Mouse (Mus musculus): ENCODE measurements around the gene Mgll. TPM values are rescaled to one million over a fixed set of nuclear protein-coding genes. Genes with fewer than 3 reads are reported as not detected.
A peak's percentile ranks its signal among the peaks of the same experiment; 100 is the strongest.

Mgll gene
- total RNA-seq, 2 experiments from 2014 or later: 197 to 247 TPM

DNA sequence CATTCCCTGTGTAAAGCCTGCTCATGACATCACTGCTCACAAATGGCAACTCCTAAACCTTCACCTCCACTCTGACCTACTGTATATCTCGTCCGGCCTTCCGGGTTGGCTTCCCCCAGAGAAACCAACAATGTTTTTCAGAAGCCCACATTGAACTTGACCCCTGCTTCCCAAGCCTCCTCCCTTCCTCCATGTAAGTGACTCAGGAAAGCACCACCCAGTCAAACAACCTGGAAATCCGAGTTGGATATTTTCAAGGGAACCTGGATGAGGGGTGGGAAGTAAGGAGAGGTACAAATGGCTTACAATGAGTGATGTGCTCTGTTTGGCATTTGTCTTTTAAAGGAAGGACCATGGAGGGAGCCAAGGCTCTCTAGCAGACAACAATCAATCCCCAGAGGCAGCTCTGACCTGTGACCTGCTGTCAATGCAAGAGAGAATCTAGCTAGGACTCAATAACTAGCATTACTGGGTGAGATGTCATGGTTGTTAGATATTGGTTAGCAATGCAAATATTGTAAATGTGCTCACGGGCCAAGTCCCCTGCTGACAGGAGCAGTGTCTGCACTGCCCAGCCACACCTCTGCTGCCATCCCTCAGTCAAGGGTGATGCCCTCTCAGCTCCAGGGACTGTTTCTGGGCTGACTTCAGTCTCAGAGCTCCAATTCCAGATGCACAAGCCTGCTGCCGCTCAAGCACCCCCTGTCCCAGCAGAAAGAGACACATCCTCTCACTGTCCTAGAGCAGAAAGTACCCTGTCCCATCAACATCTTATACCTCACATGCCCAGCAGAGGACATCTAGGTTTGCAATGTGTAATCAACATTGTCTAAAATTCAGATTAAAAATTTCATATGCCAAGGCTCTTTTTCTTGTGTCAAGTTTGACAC, 6.8 kb upstream of the Mgll start:
- no peak for DNase-seq (ENCODE audit: low spot score in 2 of 2)

- no peak for DNase-seq (ENCODE audit: low spot score in 2 of 2)
Observed at GRCm38 (mm10) chr6:88718033-88718725, 6.0 kb upstream of the Mgll start.

DNA sequence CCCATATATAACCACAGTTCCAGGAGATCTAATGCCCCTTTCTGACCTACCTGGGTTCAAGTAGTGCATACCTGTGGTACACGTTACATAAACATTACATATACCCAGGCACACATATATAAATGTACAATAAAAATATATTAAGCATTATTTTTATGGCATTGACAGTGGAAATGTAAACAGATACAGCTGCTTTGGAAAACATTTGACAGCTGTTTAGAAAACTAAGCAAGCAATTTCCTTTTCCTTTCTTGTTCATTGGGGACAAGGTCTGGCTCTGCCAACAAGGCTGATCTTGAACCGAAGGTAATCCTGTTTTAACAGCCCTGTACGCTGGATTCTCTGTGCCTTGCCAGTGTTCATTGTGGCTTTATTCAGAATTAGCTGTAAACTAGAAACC, 3.2 kb upstream of the Mgll start:
- DNase-seq (ENCODE audit: low spot score in 2 of 2): no peak

GRCm38 (mm10) chr6:88722906-88723305, 1.3 kb upstream of the Mgll start:
- DNase-seq (ENCODE audit: low spot score in 2 of 2): no peak

DNA sequence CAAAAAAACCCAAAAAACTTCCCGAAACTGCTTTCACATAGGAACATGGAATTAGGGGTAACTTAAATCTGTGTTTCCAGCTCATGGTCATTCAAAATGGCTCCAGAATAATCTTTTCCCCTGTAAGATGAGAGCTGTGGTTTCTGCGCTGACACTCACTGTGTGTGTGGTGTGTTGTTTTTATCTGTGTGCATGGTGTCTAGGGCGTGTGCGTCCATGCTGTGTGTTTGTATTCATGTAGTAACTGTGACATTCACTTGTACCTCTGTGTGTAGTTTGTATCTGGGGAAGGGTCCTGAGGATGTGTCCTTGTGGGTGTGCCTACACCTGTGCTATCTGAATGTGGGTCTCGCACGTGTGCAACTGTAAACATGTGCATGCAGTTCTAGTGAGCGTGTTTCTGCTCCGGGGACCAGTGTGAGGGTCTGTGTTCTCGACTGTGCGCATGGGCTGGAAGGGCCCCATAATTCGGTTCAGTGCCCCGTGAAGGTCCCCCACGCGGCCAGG, 353 bp upstream of the Mgll start:
- DNase-seq (ENCODE audit: low spot score in 2 of 2): no peak

DNA sequence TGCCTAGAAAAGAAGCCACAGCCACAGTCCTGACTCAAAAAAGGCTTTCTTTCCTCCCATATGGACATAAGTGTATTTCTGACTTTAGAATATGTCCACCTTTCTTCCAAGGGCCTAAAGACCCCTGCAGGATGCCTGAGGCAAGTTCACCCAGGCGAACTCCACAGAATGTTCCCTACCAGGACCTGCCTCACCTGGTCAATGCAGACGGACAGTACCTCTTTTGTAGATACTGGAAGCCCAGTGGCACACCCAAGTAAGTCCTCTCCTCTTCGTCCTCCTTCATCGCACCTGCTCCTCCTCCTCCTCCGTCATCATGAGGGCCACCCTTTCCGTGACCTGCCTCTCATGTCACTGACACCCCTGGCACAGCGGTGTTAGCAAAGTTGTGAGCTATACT, 1.4 kb downstream of the Mgll start:
- no peak for DNase-seq (ENCODE audit: low spot score in 2 of 2)

DNA sequence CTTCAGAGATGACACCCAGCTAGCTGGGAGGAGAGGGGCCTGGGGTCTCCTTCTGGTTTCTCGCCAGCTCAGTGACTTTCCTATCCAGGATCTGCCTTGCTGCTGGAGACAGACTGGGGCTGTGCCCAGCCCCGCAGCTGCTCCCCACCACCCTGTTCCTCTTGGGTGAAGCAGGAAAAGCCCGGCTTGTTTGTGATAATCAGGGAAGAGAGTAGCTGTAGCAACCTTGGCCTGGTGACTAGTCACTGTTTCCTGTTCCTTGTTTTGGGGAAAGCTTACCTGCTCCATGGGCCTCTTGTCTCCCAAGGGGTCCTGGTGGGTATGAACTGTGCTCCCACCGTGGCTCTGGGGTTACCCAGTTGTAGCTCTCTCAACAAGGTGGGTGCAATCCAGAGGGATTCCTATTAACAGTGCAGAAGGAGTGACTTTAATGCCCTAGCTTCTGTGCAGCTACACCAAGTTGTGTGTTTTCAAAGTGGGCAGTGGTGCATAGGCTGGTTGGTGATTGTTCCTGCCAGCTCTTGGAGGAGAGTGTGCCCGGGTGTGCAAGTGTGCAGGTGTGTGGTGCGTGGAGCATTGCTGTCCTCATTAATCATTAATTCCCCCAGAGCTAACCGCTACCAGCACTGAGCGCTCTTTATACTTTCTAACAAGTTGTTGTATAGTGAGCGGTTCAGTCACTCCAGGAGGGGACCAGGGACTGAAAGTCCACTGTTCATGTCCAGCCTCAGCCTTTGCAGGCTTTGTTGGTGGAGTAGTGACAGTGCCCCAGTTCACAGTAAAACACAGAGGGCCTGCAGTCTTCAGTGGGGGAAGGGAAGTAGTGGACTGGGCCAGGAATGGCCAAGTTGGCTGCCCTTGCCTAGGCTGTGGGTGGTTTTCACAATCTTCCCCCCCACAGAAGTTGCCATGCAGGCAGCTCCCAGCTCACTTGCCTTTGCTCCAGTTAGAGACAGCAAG, 2.3 kb downstream of the Mgll start:
- no peak for DNase-seq (ENCODE audit: low spot score in 2 of 2)

DNA sequence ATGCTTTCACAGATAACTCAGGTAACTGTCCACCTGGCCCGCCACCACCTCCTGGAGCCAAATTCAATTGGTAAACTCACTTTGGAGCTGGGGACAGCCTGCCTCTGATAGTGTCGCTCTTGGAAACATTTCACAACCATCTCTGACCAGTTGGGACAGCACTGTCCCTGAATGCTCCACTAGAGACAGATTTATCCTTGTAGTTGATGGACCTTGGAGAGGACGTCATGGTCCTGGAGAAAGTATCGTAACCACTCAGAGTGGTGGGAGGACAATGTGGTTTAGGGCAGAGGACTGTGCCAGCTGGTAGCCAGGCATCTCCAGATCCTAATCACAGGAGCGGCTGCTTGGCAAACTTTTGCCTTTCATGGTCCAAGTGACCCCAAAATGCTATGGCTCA, 3.3 kb downstream of the Mgll start:
- DNase-seq (ENCODE audit: low spot score in 2 of 2): peak in 1 of 2 experiments; percentile 26

- no peak for DNase-seq (ENCODE audit: low spot score in 2 of 2)
Observed at GRCm38 (mm10) chr6:88728054-88728453, 3.8 kb downstream of the Mgll start.

DNA sequence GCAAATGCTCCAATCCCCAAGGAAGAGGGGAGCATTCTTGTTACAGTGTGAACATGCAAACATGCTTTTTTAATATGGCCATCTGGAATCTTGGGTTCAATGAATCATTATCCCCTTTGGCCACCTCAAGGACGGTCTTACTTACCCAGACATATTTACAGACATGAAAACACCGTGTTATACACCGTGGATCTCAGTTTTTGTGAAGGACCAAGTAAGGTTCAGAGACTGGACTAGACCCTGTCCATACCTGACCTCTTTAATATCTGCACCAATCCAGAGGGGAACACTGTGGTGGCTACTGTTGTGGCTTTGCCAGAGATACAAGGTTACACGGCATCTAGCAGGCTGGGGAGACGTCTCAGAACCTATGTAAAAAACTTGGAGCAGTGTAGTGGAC, 4.3 kb downstream of the Mgll start:
- no peak for DNase-seq (ENCODE audit: low spot score in 2 of 2)

DNA sequence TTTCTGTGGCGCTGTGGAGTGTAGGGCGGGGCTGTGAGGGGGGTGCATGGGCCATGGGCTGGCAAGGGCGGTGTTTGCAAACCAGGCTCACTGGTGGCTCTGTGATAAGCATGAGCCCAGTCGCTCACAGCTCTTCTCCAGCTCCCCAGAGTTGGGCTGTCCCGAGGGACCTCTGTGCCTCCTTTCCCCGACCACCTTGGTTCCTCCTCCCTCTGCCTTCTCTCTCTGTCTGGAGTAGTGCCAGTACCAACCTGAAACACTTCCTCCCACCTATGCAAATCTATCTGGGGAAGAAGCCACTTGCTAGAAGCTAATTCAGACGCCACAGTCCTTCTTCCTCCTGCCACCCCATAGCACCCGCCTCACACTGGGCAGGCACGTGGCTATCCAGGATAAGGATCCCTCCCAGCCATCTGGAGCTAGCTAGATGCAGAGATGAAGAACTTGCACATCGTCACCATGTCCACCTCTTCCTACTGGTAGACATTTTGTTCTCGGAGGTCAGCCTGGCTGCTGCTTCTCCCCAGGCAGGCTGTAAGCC, 7.1 kb downstream of the Mgll start:
- no peak for DNase-seq (ENCODE audit: low spot score in 2 of 2)

DNA sequence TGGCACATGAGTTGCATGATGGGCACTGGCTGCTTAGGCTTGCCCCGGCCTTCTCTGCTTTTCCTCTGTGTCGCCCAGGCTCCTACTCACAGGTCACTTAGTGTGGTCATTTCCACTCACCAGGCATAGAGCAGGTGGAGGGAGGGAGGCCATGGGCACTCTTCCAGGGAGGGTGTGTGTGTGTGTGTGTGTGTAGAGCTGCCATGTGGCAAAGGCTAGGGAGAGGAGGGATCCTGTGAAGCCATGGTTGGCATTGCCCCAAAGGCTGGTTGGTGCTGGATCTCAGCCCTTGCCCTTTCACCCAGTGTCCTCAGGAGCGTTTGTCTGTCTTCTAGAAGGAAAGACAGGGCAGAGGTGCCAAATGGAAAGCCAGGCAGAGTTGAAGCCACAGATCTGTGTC, 7.8 kb downstream of the Mgll start:
- DNase-seq (ENCODE audit: low spot score in 2 of 2): peak; percentile 59 to 61

- DNase-seq (ENCODE audit: low spot score in 2 of 2): no peak
Observed at GRCm38 (mm10) chr6:88732643-88733613, 8.7 kb downstream of the Mgll start.

DNA sequence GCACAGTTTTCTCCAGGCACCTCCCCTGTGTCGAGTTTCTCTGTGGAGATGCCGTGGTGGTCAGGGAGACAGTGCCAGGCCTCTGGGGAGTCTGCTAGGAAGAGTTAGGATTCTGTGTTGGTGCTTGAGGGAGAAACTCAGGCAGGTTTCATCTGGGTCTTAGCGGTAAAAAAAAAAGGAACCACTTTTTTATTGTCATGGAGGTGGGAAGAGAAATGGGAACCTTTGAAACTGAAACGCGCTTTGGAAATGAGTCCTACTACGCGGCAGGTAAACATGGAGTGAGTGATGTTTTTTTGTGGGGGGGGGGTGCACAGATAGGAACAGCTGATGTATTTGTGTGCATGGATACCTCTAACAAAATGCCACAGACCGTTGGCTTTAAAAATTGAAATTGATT, 12.1 kb downstream of the Mgll start:
- DNase-seq (ENCODE audit: low spot score in 2 of 2): no peak

GRCm38 (mm10) chr6:88736741-88737508, 12.7 kb downstream of the Mgll start:
- DNase-seq (ENCODE audit: low spot score in 2 of 2): no peak

GRCm38 (mm10) chr6:88737509-88737888, 13.3 kb downstream of the Mgll start:
- DNase-seq (ENCODE audit: low spot score in 2 of 2): peak in 1 of 2 experiments; percentile 55

DNA sequence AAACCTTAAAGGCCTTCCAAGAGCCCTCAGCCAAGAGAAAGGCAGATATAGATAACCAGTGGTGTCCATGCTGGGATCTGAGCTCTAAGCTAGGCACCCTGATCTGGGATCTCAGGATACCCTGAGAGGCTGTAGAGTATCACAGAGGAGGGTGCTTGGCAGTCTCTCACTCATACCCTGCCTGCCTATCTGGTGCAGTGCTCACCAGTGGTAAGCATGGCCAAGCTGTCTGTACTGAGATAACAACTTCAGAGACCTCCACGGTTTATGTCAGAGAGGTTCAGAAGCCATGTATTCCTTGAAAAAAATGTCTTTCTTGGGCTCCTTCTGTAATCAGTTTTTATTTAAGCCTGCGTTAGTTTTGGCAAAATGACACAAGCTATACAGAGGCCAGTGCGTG, 16.8 kb downstream of the Mgll start:
- DNase-seq (ENCODE audit: low spot score in 2 of 2): no peak

DNA sequence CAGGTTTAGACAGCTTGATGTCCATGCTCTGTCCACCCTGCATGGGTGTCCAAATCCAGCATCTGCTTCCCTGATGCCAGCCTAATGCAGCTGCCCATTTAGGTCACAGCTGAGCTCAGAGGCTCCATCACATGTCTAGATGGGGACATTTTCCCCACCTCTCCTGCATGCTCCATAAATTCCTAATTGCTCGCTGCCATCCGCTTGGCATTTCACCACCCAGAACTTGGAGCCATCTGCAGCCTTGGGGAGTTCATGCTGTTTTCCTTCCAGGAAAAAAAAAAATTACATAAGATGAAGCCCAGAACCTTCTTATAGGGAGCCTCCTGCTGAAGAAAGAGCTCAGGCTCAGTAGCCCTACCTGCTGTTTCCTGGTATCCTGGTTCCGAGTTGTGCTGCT, 17.6 kb downstream of the Mgll start:
- DNase-seq (ENCODE audit: low spot score in 2 of 2): no peak
